Mouse (Mus musculus): ENCODE results near the gene Thpo.

DNA sequence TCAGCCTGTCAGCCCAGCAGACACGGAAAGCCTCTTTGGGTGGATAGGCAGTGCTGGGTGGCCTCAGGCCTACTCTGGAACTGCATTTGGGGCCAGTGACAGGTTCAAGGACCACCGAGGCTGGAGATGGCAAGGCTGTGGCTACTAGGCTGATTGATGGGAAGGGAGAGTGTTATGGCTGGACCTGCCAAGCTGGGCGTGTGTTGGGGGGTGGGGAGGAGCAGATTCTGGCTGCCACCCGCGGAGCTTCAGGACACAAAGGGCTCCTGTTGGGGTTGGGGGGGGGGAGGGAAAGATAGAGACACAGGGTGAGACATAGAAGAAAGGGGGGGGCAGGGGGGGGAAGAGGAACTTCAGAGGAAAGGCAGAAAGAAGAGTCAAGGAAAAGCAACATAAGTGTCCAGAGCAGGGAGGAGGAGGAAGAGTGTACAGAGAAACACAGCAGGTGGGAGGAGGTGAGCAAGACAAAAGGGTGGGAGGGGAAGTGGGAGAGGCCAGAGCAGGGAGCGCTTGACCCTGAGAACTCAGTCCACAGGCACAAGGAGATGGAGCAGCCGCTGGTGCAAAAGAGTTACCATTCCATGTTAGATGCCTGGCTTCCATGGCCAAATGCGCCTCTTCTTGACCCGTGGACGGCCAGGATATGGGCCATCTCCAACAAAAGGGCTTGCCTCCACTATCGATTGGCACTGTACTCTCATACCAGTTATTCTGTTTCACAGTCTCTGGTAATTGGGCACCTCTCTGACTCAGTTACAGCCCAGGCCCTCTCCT, 19.8 kb downstream of the Thpo start:
- no peak for TF ChIP-seq E2F4 (IDR thresholded peaks at IDR 0.05; ENCODE audit: insufficient replicate concordance, low read depth, low read length)
- no peak for TF ChIP-seq ZNF384 (IDR thresholded peaks at IDR 0.05; ENCODE audit: low read depth, low read length)
- TF ChIP-seq RAD21 (IDR thresholded peaks at IDR 0.05; ENCODE audit: low read depth, low read length): no peak
- TF ChIP-seq CHD2 (IDR thresholded peaks at IDR 0.05; ENCODE audit: low read length): no peak
- TF ChIP-seq POLR2A (IDR thresholded peaks at IDR 0.05; ENCODE audit: low read depth, low read length): no peak
- no peak for TF ChIP-seq MXI1 (IDR thresholded peaks at IDR 0.05; ENCODE audit: low read depth, low read length)
- TF ChIP-seq EP300 (IDR thresholded peaks at IDR 0.05; ENCODE audit: low read length): no peak
- TF ChIP-seq CTCF (conservative IDR thresholded peaks at IDR 0.05 in 1 of 2, IDR thresholded peaks at IDR 0.05 in 1 of 2; ENCODE audit: low read depth in 2 of 2, low read length in 2 of 2): no peak
- no peak for TF ChIP-seq NELFE (IDR thresholded peaks at IDR 0.05; ENCODE audit: low read depth, low read length)
